Mouse (Mus musculus): ENCODE data around the gene Ptbp3.

- no peak for TF ChIP-seq CTCF (IDR thresholded peaks at IDR 0.05; ENCODE audit: control insufficient read depth, insufficient read depth, insufficient read length)
- no peak for TF ChIP-seq USF1 (IDR thresholded peaks at IDR 0.05; ENCODE audit: low read depth)
- no peak for TF ChIP-seq MAX (IDR thresholded peaks at IDR 0.05)
Measured at GRCm38 (mm10) chr4:59546285-59547071, 2.7 kb downstream of the Ptbp3 start.
